Mouse (Mus musculus): ENCODE data around the gene Vat1. TPM values are rescaled to one million over a fixed set of nuclear protein-coding genes. Genes with fewer than 3 reads are reported as not detected.
"Not testable (repeated sequence)": the region's sequence is repeated elsewhere in the genome, so short reads cannot be mapped to it uniquely, and the experiment has no call there.

Vat1 gene
- polyA plus RNA-seq, 1 experiment from 2014 or later: 23.2 TPM

DNA sequence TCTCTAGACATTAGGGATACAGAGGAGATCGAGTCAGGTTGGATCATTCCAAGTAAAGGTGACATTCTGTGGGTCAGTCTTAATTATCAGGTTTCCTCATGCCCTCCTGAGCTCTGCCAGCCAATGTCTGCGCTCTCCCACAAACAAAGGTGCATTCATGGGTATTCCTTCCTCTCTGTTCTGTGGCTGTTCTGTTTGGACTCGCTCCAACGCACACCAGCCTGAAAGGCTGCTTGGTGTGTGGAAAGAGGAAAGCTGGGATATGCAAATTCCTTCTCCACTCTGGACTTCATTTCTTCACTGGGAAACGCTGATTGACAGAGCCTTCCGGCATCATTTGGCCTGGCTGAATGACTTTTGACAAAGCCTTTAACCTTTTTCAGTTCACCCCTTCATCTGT is 11.3 kb downstream of the Vat1 start:
- Histone ChIP-seq H3K36me3 (peaks cover 22% of the 10 kb centered on the region), H3K4me1 (replicated peaks) (peaks cover 9% of the 10 kb centered on the region; the same call in 1 of the 2 replicates), H3K27me3 (no peaks in the 10 kb centered on the region), H3K27ac (peak overlapping the region; percentile 20; the same call in 1 of the 2 replicates), H3K4me2 (no peak overlapping the region), H3K9me3 (0 out of 2 replicates have a peak, but pooled peaks cover 3% of the 10 kb centered on the region), H3K4me3 (replicated peaks) (no peak overlapping the region), H3K9ac (replicated peaks) (no peak overlapping the region)
- ATAC-seq (ENCODE audit: insufficient number of reproducible peaks, insufficient read depth, low FRiP score, low TSS enrichment, low read depth): no peak
- WGBS: 72% methylated on average over 6 of the region's 6 CpGs

DNA sequence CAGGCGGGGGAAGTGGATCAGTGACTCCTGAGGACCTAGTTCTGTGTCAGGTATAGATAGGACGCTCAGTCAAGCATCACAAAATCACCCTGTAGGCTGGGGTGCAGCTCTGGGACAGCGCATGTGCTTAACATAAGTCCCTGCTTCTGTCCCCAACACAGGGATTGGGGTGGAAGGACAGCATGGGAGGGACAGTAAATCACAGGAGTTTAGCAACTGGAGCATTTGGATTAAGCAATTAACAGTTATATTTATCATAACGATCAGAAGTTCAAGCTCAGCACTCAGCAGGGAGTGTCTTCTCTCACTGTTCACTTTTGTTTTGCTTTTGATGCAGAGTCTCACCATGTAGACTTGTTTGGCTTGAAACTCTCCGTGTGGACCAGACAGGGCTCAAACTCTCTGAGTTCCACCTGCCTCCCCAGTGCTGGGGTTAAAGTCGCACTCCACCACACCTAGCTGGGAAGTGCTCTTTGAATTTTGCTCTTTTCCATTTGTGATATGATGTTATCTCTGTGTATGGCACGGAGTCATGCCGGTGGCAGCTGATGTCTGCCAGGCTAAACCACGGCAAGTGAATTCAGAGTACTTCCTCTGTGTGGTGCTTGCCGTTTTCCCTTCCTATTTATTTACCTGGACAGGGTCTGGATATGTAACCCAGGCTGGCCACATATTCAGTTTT is 13.8 kb downstream of the Vat1 start:
- no peak overlapping the region for H3K4me2 ChIP-seq
- H3K4me1 ChIP-seq (replicated peaks): peaks cover 9% of the 10 kb centered on the region; the same call in 1 of the 2 replicates
- H3K27me3 ChIP-seq: no peaks in the 10 kb centered on the region
- H3K36me3 ChIP-seq: no peaks in the 10 kb centered on the region
- WGBS: 73% methylated on average over 10 of the region's 10 CpGs
- no peak for ATAC-seq (ENCODE audit: insufficient number of reproducible peaks, insufficient read depth, low FRiP score, low TSS enrichment, low read depth)
- no peak overlapping the region for H3K27ac ChIP-seq
- H3K9me3 ChIP-seq: 0 out of 2 replicates have a peak, but pooled peaks cover 3% of the 10 kb centered on the region
- no peak overlapping the region for H3K4me3 ChIP-seq (replicated peaks)
- no peak overlapping the region for H3K9ac ChIP-seq (replicated peaks)

DNA sequence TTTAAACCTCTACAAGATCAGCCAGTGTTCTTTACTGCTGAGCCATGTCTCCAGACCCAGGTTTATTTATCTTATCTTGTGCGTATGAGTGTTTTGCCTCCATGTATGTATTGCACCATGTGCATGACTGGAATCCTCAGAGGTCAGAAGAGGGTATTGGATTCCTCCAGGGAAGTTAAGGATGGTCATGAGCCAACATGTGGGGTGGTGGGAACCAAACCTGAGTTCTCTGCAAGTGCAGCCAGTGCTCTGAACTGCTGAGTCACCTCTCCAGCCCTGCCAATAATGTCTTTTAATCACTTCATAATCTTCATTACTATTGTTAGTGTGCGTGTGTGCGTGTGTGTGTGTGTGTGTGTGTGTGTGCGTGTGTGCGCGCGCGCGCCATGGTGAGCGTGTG is 14.5 kb downstream of the Vat1 start:
- Histone ChIP-seq H3K4me3 (replicated peaks) (no peak overlapping the region), H3K4me2 (no peak overlapping the region), H3K9ac (replicated peaks) (no peak overlapping the region), H3K36me3 (peaks cover 4% of the 10 kb centered on the region), H3K27ac (no peak overlapping the region), H3K4me1 (replicated peaks) (peaks cover 9% of the 10 kb centered on the region; the same call in 1 of the 2 replicates), H3K27me3 (no peaks in the 10 kb centered on the region), H3K9me3 (0 out of 2 replicates have a peak, but pooled peaks cover 3% of the 10 kb centered on the region)
- ATAC-seq (ENCODE audit: insufficient number of reproducible peaks, insufficient read depth, low FRiP score, low TSS enrichment, low read depth): no peak
- WGBS: 97% methylated on average over 10 of the region's 10 CpGs

DNA sequence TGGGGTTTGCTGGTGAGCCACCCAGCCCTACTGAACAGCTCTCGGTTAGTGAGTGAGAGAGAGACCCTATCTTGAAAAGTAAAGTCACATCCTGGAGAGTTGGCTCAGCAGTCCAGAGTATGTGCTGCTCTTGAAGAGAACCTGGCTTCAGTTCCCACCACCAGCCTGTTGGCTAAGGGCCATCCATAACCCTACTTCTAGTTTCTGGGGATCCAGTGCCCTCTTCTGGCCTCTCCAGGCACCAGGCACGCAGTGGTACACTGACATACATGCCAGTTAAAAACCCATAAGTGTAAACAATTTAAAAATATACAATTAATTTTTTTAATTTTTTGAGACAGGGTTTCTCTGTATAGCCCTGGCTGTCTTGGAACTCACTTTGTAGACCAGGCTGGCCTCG is 15.6 kb downstream of the Vat1 start:
- no peak for ATAC-seq (ENCODE audit: insufficient number of reproducible peaks, insufficient read depth, low FRiP score, low TSS enrichment, low read depth)
- Histone ChIP-seq H3K27ac (no peak overlapping the region), H3K27me3 (no peaks in the 10 kb centered on the region), H3K4me1 (replicated peaks) (peaks cover 9% of the 10 kb centered on the region; the same call in 1 of the 2 replicates), H3K9me3 (0 out of 2 replicates have a peak, but pooled peaks cover 3% of the 10 kb centered on the region), H3K36me3 (peaks cover 11% of the 10 kb centered on the region), H3K4me2 (no peak overlapping the region), H3K4me3 (replicated peaks) (no peak overlapping the region), H3K9ac (replicated peaks) (no peak overlapping the region)
- WGBS: 79% methylated on average over 3 of the region's 3 CpGs

DNA sequence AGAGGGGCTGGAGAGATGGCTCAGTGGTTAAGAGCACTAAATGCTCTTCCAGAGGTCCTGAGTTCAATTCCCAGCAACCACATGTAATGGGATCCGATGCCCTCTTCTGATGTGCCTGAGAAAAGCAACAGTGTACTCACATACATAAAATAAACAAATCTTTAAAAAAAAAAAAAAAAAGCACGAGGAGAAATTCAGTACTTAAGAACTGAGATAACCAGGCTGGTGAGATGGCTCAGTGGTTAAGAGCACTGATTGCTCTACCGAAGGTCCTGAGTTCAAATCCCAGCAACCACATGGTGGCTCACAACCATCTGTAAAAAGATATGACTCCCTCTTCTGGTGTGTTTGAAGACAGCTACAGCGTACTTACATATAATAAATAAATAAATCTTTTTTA is 16.4 kb downstream of the Vat1 start:
- not testable (repeated sequence) for H3K4me2 ChIP-seq; H3K27ac ChIP-seq; H3K9ac ChIP-seq (replicated peaks); H3K27me3 ChIP-seq; ATAC-seq (ENCODE audit: insufficient number of reproducible peaks, insufficient read depth, low FRiP score, low TSS enrichment, low read depth); H3K4me3 ChIP-seq (replicated peaks); H3K9me3 ChIP-seq; H3K4me1 ChIP-seq (replicated peaks)
- 87% methylated on average over 4 of the region's 4 CpGs for WGBS
- peaks cover 19% of the 10 kb centered on the region for H3K36me3 ChIP-seq

DNA sequence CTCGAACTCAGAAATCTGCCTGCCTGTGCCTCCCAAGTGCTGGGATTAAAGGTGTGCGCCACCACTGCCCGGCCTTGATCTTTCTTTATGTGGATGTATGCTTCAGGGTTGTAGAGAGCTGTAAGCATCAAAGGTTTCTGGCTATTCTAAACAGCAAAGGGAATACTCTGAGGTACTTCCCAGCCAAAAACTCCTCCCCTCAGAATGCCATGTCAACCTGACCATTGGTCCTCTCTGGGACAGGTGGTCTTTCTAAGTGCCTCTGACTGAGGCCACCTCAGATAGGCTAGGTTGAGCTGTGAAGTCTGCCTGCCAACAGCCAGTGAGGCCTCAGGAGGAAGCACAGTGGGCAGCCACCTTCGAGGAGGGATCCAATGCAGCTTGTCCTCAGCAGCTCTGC is 17.1 kb downstream of the Vat1 start:
- peaks cover 9% of the 10 kb centered on the region for H3K4me1 ChIP-seq (replicated peaks)
- no peak overlapping the region for H3K27ac ChIP-seq
- peak overlapping the region; percentile 33 for H3K4me3 ChIP-seq (replicated peaks)
- peaks cover 26% of the 10 kb centered on the region for H3K36me3 ChIP-seq
- no peaks in the 10 kb centered on the region for H3K27me3 ChIP-seq
- H3K9me3 ChIP-seq: 0 out of 2 replicates have a peak, but pooled peaks cover 3% of the 10 kb centered on the region
- 83% methylated on average over 4 of the region's 4 CpGs for WGBS
- ATAC-seq (ENCODE audit: insufficient number of reproducible peaks, insufficient read depth, low FRiP score, low TSS enrichment, low read depth): no peak
- H3K9ac ChIP-seq (replicated peaks): no peak overlapping the region
- H3K4me2 ChIP-seq: peak overlapping the region; percentile 39; the same call in 1 of the 2 replicates

DNA sequence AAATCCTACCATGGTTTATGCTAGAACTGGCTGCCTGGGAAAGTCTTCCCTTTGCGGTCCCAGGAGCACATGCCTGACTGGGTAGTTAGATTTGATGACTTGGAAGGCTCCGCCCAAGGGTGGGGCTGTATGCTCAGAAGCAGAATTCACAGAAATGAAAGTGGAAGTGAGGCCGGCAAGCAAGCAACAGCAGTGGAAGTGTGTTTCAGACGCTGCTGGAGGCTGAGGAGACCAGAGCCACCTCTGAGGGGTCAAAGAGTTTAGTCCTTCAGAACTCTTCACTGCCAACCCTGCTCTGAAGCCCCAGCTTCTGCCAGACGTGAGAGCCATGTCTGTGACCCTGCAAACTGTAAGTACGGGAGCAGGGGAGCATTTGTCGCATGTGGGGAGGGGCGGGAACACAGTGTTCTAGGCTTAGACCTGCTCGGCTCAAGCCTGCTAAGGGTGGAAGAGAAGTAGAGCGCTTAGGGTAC is 17.7 kb downstream of the Vat1 start, which contains the start of gene Ifi35:
Gene Ifi35 (plus strand): TSS at position 134 of the 473 bp plus-strand sequence.
- peak; percentile 21; the same call in 1 of the 2 replicates for ATAC-seq (ENCODE audit: insufficient number of reproducible peaks, insufficient read depth, low FRiP score, low TSS enrichment, low read depth)
- peak within 1 kb of the TSS; percentile 62 for H3K27ac ChIP-seq
- 26% methylated on average over 10 of the region's 10 CpGs for WGBS

DNA sequence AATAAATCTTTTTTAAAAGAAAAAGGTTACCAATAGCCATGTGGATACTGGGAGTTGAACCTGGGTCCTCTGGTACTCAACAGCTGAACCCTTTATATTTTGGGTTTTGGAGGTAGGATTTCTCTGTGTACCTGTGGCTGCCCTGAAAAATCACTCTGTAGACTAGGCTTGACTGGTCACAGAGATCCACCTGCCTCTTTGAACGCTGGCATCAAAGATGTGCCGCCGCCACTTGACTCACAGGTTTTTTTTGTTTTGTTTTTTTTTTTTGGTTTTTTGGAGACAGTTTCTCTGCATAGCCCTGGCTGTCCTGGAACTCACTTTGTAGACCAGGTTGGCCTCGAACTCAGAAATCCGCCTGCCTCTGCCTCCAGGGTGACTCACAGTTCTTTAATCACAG is 18.2 kb downstream of the Vat1 start:
- H3K9ac ChIP-seq (replicated peaks): 0 out of 2 replicates have a peak overlapping the region, but pooled peaks have one; percentile 35
- H3K9me3 ChIP-seq: no peaks in the 10 kb centered on the region
- no peak for ATAC-seq (ENCODE audit: insufficient number of reproducible peaks, insufficient read depth, low FRiP score, low TSS enrichment, low read depth)
- 85% methylated on average over 5 of the region's 5 CpGs for WGBS
- peak overlapping the region; percentile 39 for H3K4me2 ChIP-seq
- peaks cover 32% of the 10 kb centered on the region for H3K36me3 ChIP-seq
- H3K27me3 ChIP-seq: no peaks in the 10 kb centered on the region
- no peak overlapping the region for H3K27ac ChIP-seq
- peak overlapping the region; percentile 33; the same call in 1 of the 2 replicates for H3K4me3 ChIP-seq (replicated peaks)
- H3K4me1 ChIP-seq (replicated peaks): peaks cover 18% of the 10 kb centered on the region

More for the DNA sequence above, 17.7 kb downstream of the Vat1 start, which contains the start of gene Ifi35:
- no peaks in the 10 kb centered on the region for H3K27me3 ChIP-seq
- peak within 1 kb of the TSS; percentile 39 for H3K4me2 ChIP-seq
- 0 out of 2 replicates have a peak, but pooled peaks cover under 1% of the 10 kb centered on the region for H3K9me3 ChIP-seq
- H3K9ac ChIP-seq (replicated peaks): peak within 1 kb of the TSS; percentile 35
- H3K36me3 ChIP-seq: peaks cover 32% of the 10 kb centered on the region
- H3K4me1 ChIP-seq (replicated peaks): peaks cover 15% of the 10 kb centered on the region
- H3K4me3 ChIP-seq (replicated peaks): peak within 1 kb of the TSS; percentile 33

DNA sequence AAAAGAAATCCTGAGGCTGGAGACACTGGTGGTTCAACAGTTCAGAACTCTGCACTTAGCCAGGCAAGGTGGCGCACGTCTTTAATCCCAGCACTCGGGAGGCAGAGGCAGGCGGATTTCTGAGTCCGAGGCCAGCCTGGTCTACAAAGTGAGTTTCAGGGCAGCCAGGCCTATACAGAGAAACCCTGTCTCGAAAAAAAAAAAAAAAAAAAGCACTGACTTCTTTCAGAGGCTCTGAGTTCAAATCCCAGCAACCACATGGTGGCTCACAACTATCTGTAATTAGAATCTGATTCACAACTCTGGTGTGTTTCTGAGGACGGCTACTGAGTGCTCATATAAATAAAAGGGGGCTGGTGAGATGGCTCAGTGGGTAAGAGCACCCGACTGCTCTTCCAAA is 19.2 kb downstream of the Vat1 start:
- Histone ChIP-seq H3K4me1 (replicated peaks) (peaks cover 18% of the 10 kb centered on the region), H3K36me3 (peaks cover 32% of the 10 kb centered on the region)
- not testable (repeated sequence) for ATAC-seq (ENCODE audit: insufficient number of reproducible peaks, insufficient read depth, low FRiP score, low TSS enrichment, low read depth); H3K27me3 ChIP-seq; H3K4me3 ChIP-seq (replicated peaks); H3K9ac ChIP-seq (replicated peaks); H3K27ac ChIP-seq; H3K9me3 ChIP-seq; H3K4me2 ChIP-seq
- 91% methylated on average over 8 of the region's 8 CpGs for WGBS

DNA sequence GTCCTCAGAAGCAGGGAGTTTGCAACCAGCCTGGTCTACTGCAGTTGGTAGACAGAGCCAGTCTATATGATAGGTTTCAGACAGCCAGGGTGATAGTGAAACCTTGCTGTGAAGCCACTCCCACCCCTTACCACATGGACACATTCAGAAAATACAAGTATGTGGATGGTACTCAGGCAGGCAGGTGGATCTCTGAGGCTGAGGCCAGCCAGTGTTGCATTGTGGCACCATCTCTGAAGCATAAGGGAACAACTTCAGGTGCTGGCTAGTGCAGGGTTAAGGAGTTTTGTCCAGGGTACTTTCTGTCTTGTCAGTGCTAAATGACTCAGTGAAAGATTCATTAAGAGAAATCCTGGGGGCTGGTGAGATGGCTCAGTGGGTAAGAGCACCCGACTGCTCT is 19.7 kb downstream of the Vat1 start:
- Histone ChIP-seq H3K9ac (replicated peaks) (no peak overlapping the region), H3K4me3 (replicated peaks) (no peak overlapping the region), H3K9me3 (no peaks in the 10 kb centered on the region), H3K36me3 (peaks cover 32% of the 10 kb centered on the region), H3K4me2 (no peak overlapping the region), H3K4me1 (replicated peaks) (peaks cover 18% of the 10 kb centered on the region), H3K27me3 (no peaks in the 10 kb centered on the region), H3K27ac (no peak overlapping the region)
- 96% methylated on average over 1 of the region's 1 CpGs for WGBS
- no peak for ATAC-seq (ENCODE audit: insufficient number of reproducible peaks, insufficient read depth, low FRiP score, low TSS enrichment, low read depth)

DNA sequence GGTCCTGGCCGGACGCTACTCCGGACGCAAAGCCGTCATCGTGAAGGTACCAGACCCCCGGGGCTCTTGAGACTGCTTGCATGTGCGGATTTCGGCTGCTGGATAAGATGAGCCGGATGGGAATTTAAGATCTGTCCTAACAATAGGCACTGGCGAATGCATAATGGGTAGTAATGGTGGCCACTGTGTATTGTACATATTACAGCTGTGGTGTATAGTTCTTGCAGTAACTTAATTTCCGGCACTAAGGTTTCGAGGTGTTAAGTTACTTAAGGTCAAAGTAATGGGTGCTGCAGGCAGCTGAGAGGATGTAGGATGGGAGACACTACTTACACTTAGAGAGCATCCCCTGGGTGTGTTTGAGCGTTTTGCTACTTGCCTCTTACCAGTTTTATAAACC is 23.3 kb downstream of the Vat1 start:
- peak overlapping the region; percentile 92 for H3K4me2 ChIP-seq
- H3K9ac ChIP-seq (replicated peaks): peak overlapping the region; percentile 85
- H3K9me3 ChIP-seq: no peaks in the 10 kb centered on the region
- peaks cover 32% of the 10 kb centered on the region for H3K36me3 ChIP-seq
- H3K4me3 ChIP-seq (replicated peaks): peak overlapping the region; percentile 69
- ATAC-seq (ENCODE audit: insufficient number of reproducible peaks, insufficient read depth, low FRiP score, low TSS enrichment, low read depth): no peak
- H3K27me3 ChIP-seq: no peaks in the 10 kb centered on the region
- peak overlapping the region; percentile 95 for H3K27ac ChIP-seq
- WGBS: 1% methylated on average over 14 of the region's 14 CpGs
- peaks cover 18% of the 10 kb centered on the region for H3K4me1 ChIP-seq (replicated peaks)
